Mouse (Mus musculus) layer of hippocampus, adult 8-10 months (tissue): Measurements from ENCODE around the gene Cldn8. TPM values are rescaled to one million over a fixed set of nuclear protein-coding genes. Genes with fewer than 3 reads are reported as not detected.

Source experiments
- total RNA-seq, 4 experiments: library from RNA; stranded (reverse); gene quantifications; 2 replicates each; pipeline ENCODE4 v1.2.4; 2022

Cldn8 gene
- total RNA-seq, 4 experiments from 2014 or later, result not detected

Other genes with a start within 250 kb of the Cldn8 start
- not detected for gene Cldn17, start 56.2 kb downstream of the Cldn8 start, total RNA-seq
- not detected for gene Krtap24-1, start 49.1 kb upstream of the Cldn8 start, total RNA-seq
- gene 2310079G19Rik, start 64.5 kb upstream of the Cldn8 start, total RNA-seq, result not detected
- not detected for gene Krtap26-1, start 84.6 kb upstream of the Cldn8 start, total RNA-seq
- not detected for gene Krtap27-1, start 108.5 kb upstream of the Cldn8 start, total RNA-seq
- not detected for gene 2310061N02Rik, start 144.8 kb upstream of the Cldn8 start, total RNA-seq
- not detected for gene Krtap13-1, start 165.7 kb upstream of the Cldn8 start, total RNA-seq
- not detected for gene Krtap13, start 188.5 kb upstream of the Cldn8 start, total RNA-seq
- gene 2310034C09Rik, start 195.7 kb upstream of the Cldn8 start, total RNA-seq, result not detected
- not detected for gene 2310057N15Rik, start 211.0 kb upstream of the Cldn8 start, total RNA-seq
- gene Gm5965, start 214.7 kb upstream of the Cldn8 start, total RNA-seq, result not detected
- gene Gm20741, start 249.0 kb upstream of the Cldn8 start, total RNA-seq, result not detected